Mouse (Mus musculus) embryonic facial prominence, embryonic 10.5 days (tissue): ENCODE results near the gene Ciart. TPM values are rescaled to one million over a fixed set of nuclear protein-coding genes. Genes with fewer than 3 reads are reported as not detected.
"Not testable (repeated sequence)": the region's sequence is repeated elsewhere in the genome, so short reads cannot be mapped to it uniquely, and the experiment has no call there.

ENCODE experiments used
- DNase-seq: peaks from one replicate; pipeline ENCODE4 v3.0.0-alpha.2; 2017; ENCODE audit warnings: low spot score
- H3K27ac ChIP-seq: fragments of 300-500 bp; sonication (generic); replicated peaks from 2 replicates; pipeline ENCODE4 v1.5.1; 2016; ENCODE audit warnings: mild to moderate bottlenecking
- H3K27me3 ChIP-seq: fragments of 300-500 bp; sonication (generic); replicated peaks from 2 replicates; pipeline ENCODE4 v1.6.1; 2016; ENCODE audit warnings: low read depth, mild to moderate bottlenecking; ENCODE audit not compliant: poor library complexity, severe bottlenecking
- H3K36me3 ChIP-seq: fragments of 300-500 bp; sonication (generic); replicated peaks from 2 replicates; pipeline ENCODE4 v1.6.1; 2016; ENCODE audit warnings: mild to moderate bottlenecking, moderate library complexity
- H3K4me1 ChIP-seq: fragments of 300-500 bp; sonication (generic); 2 replicates; pipeline ENCODE4 v1.6.1; 2016
- H3K4me3 ChIP-seq: fragments of 300-500 bp; sonication (generic); 2 replicates; pipeline ENCODE4 v1.5.1; 2016; ENCODE audit warnings: mild to moderate bottlenecking, moderate library complexity
- H3K9me3 ChIP-seq: fragments of 300-500 bp; sonication (generic); 2 replicates; pipeline ENCODE4 v1.6.1; 2016; ENCODE audit warnings: mild to moderate bottlenecking
- WGBS: fragments of 180-500 bp; shearing (Covaris S2); methylation state at CpG from one replicate; pipeline ENCODE4 v1.1.7; 2016; 5-methylcytosine and 5-hydroxymethylcytosine counted together
- polyA plus RNA-seq: library from polyadenylated mRNA; unstranded; fragments of >200 nt; fragmentation: Nextera tagmentation; extraction: Ambion mirVana; gene quantifications from 2 replicates; pipeline ENCODE4 v1.2.1, GENCODE M21; 2016

Gene Ciart
- polyA plus RNA-seq: 11.5 and 13.4 TPM in 2 replicates

GRCm38 (mm10) chr3:95881979-95882815 is at the start of gene Ciart:
Gene Ciart, minus strand, starts transcription at chr3:95882251.
- Histone ChIP-seq H3K27ac (peak within 1 kb of the TSS; percentile 75), H3K4me1 (peaks cover 23% of the 10 kb centered on the region), H3K36me3 (peaks cover 10% of the 10 kb centered on the region), H3K4me3 (peak within 1 kb of the TSS; percentile 67), H3K9me3 (no peaks in the 10 kb centered on the region), H3K27me3 (0 out of 2 replicates have a peak, but pooled peaks cover 6% of the 10 kb centered on the region)
- under 1% methylated on average over 66 of the region's 66 CpGs for WGBS
- peak; percentile 96 for DNase-seq

DNA sequence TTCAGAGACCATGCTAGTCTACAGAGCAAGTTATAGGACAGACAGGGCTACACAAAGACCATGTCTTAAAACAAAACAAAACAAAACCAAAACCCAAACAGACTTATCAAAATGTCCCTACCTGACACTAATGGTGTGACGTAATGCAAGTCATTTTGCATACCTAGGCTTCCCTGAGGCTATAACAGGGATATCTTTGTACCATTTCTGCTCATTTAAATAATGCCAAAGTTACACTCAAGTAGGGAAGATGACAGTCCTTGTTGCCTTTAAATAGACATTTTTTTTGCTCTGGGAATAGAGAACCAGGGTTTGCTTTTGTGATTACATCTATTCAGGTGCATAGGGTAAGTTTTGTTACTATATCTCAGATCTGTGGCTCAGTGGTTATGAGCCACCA is 49.4 kb upstream of the Ciart start:
- Histone ChIP-seq H3K4me1 (peaks cover 19% of the 10 kb centered on the region), H3K4me3 (peak overlapping the region; percentile 89; the same call in 1 of the 2 replicates), H3K36me3 (peaks cover 43% of the 10 kb centered on the region), H3K9me3 (no peaks in the 10 kb centered on the region), H3K27ac (no peak overlapping the region), H3K27me3 (no peaks in the 10 kb centered on the region)
- WGBS: 93% methylated on average over 1 of the region's 1 CpGs
- no peak for DNase-seq

GRCm38 (mm10) chr3:95930471-95930789 is 48.4 kb upstream of the Ciart start:
- H3K36me3 ChIP-seq: peaks cover 34% of the 10 kb centered on the region
- peak overlapping the region; percentile 99 for H3K27ac ChIP-seq
- no peaks in the 10 kb centered on the region for H3K9me3 ChIP-seq
- 7% methylated on average over 5 of the region's 5 CpGs for WGBS
- H3K4me3 ChIP-seq: peak overlapping the region; percentile 89
- H3K4me1 ChIP-seq: peaks cover 19% of the 10 kb centered on the region
- DNase-seq: peak; percentile 30
- no peaks in the 10 kb centered on the region for H3K27me3 ChIP-seq

- Histone ChIP-seq H3K4me1 (peaks cover 19% of the 10 kb centered on the region), H3K9me3 (no peaks in the 10 kb centered on the region), H3K27me3 (no peaks in the 10 kb centered on the region), H3K27ac (peak overlapping the region; percentile 99), H3K36me3 (peaks cover 28% of the 10 kb centered on the region), H3K4me3 (peak overlapping the region; percentile 89)
- DNase-seq: peak; percentile 73
- WGBS: under 1% methylated on average over 105 of the region's 105 CpGs
These were observed 47.8 kb upstream of the Ciart start for GRCm38 (mm10) chr3:95929581-95930470.

DNA sequence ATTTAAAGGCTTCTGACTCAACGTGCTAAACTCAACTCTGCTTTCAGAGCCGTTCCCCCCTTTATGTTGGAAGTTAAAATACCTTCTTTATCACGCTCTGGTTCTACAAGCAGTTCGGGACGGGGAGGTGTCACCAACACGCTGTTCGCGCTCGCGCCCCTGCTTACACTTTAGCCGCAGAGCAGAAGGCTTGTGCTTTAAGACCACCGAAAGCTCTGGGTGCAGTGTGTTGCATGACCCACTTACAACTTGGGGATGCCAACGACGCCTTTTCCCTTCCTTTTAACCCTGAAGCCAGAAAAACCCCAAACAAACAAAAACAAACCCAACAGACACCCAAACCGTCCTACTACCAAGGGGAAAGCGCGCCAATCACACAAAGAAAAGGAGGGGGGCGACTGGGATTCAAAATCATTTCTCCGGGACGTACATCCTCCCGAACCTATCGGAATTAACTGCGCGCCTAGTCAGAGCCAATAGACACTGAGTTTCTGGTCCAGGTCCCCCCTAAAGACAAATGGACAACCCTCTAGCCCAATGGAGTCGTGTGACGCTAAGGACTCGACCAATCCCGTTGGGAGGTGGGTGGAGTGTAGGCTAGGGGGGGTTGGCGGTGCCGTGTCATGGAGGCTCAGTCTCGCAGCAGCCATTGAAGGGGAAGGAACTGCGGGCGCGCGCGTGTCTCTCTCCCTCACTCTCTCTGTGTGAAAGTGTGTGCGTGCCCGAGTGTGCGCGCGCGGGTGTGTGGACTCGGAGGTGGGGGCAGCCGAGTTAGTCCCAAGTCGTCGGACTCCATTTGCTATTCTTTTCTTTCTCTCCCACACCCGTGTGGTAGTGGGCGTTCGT is 46.8 kb upstream of the Ciart start, which contains the start of gene Anp32e:
Gene Anp32e, plus strand, starts transcription at position 589 of the 846 bp plus-strand sequence.
- under 1% methylated on average over 49 of the region's 49 CpGs for WGBS

DNA sequence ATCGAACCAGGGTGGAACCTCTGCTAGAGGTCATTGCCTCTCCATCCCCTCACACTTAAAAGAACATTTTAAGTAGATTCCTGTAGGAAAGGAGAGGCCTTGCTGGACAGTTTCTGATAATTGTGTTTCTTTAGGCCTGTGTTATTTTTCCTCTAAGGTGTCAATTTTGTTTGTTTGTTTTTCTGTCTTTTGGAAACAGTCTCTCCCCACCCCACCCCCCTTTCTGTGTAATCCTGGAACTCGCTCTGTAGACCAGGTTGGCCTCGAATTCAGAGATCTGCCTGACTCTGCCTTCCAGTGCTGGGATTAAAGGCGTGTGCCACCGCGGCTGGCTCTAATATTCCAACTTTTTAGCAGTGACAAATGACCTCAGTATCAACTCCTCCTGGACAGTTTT is 46.2 kb upstream of the Ciart start:
- H3K9me3 ChIP-seq: no peaks in the 10 kb centered on the region
- peak overlapping the region; percentile 89 for H3K4me3 ChIP-seq
- WGBS: 74% methylated on average over 6 of the region's 6 CpGs
- H3K4me1 ChIP-seq: peaks cover 19% of the 10 kb centered on the region
- H3K27me3 ChIP-seq: no peaks in the 10 kb centered on the region
- no peak for DNase-seq
- peak overlapping the region; percentile 99 for H3K27ac ChIP-seq
- peaks cover 12% of the 10 kb centered on the region for H3K36me3 ChIP-seq

More for the DNA sequence above, 46.8 kb upstream of the Ciart start, which contains the start of gene Anp32e:
- Histone ChIP-seq H3K27ac (peak within 1 kb of the TSS; percentile 99), H3K27me3 (no peaks in the 10 kb centered on the region), H3K4me1 (peaks cover 19% of the 10 kb centered on the region), H3K36me3 (peaks cover 18% of the 10 kb centered on the region), H3K4me3 (peak within 1 kb of the TSS; percentile 89), H3K9me3 (no peaks in the 10 kb centered on the region)
- DNase-seq: peak; percentile 96

GRCm38 (mm10) chr3:95925087-95925486 is 43.0 kb upstream of the Ciart start:
- 87% methylated on average over 5 of the region's 5 CpGs for WGBS
- Histone ChIP-seq H3K4me1 (no peaks in the 10 kb centered on the region), H3K36me3 (no peaks in the 10 kb centered on the region), H3K27ac (no peak overlapping the region), H3K9me3 (no peaks in the 10 kb centered on the region), H3K27me3 (no peaks in the 10 kb centered on the region), H3K4me3 (no peak overlapping the region)
- no peak for DNase-seq

- H3K4me3 ChIP-seq: no peak overlapping the region
- H3K4me1 ChIP-seq: no peaks in the 10 kb centered on the region
- H3K27me3 ChIP-seq: no peaks in the 10 kb centered on the region
- H3K27ac ChIP-seq: no peak overlapping the region
- H3K9me3 ChIP-seq: no peaks in the 10 kb centered on the region
- H3K36me3 ChIP-seq: no peaks in the 10 kb centered on the region
- no peak for DNase-seq
- 75% methylated on average over 4 of the region's 4 CpGs for WGBS
These were observed 42.1 kb upstream of the Ciart start for GRCm38 (mm10) chr3:95924185-95924584.

DNA sequence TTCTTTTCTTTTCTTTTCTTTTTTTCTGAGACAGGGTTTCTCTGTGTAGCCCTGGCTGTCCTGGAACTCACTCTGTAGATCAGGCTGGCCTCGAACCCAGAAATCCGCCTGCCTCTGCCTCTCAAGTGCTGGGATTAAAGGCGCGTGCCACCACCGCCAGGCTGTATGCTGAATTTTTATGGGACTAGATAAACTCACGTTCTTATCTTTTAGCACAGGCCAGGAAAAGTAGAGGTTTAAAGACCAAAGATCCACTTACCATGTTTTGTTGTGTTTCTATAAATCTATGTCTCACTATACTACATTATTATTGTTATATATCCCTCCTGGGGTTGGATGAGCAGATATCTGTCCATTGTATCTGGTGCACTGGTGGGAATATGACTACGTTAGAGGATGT is 41.4 kb upstream of the Ciart start:
- not testable (repeated sequence) for H3K9me3 ChIP-seq, H3K36me3 ChIP-seq, H3K4me1 ChIP-seq, H3K27me3 ChIP-seq, H3K27ac ChIP-seq, H3K4me3 ChIP-seq, DNase-seq
- 91% methylated on average over 7 of the region's 7 CpGs for WGBS

DNA sequence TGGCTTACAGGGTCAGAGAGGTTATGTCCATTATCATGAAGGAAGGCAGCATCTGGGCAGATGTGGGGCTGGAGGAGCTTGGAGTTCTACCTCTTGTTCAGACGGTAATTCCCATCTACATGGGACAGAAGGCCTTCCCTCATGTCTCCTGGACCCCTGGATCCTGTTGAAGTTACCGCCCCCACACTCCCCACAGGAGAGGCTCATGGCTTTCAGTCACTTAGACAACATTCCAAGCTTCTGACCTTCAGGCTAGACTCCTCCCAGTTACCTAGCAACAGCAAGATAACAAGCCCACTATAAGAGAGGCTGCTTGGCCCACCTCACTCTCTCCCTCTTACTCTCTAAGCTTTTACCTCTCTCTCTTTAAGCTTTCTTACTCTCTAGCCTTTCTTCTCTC is 38.5 kb upstream of the Ciart start:
- H3K27me3 ChIP-seq, H3K9me3 ChIP-seq, H3K4me1 ChIP-seq, H3K36me3 ChIP-seq, H3K4me3 ChIP-seq, DNase-seq, H3K27ac ChIP-seq: not testable (repeated sequence)
- 63% methylated on average over 2 of the region's 2 CpGs for WGBS

GRCm38 (mm10) chr3:95916760-95917159 is 34.7 kb upstream of the Ciart start:
- H3K36me3 ChIP-seq: no peaks in the 10 kb centered on the region
- H3K4me3 ChIP-seq: no peak overlapping the region
- H3K27ac ChIP-seq: no peak overlapping the region
- H3K9me3 ChIP-seq: no peaks in the 10 kb centered on the region
- no peak for DNase-seq
- WGBS: 76% methylated on average over 7 of the region's 7 CpGs
- H3K4me1 ChIP-seq: no peaks in the 10 kb centered on the region
- H3K27me3 ChIP-seq: no peaks in the 10 kb centered on the region

DNA sequence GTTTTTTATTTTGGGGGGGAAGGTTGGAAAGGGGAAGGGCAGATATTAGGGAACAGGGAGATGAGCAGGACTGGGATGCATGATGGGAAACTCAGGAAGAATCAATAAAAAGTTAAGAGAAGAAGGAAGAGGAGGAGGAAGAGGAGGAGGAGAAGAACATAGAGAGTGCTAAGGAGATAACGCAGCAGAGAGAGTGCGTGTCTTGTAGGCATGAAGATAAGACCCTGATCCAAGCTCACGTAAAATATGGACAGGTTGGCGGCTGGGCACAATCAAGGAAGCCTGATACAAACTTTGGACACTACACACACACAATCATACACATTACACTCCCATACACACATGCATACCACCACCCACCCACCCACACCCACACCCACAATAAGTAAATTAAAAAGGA is 32.7 kb upstream of the Ciart start:
- Histone ChIP-seq H3K27me3 (no peaks in the 10 kb centered on the region), H3K9me3 (no peaks in the 10 kb centered on the region), H3K4me3 (no peak overlapping the region), H3K36me3 (no peaks in the 10 kb centered on the region), H3K4me1 (no peaks in the 10 kb centered on the region), H3K27ac (no peak overlapping the region)
- 94% methylated on average over 4 of the region's 4 CpGs for WGBS
- no peak for DNase-seq
